Mouse (Mus musculus) intestine, embryonic 16.5 days (tissue): ENCODE measurements around the gene Comp. TPM values are rescaled to one million over a fixed set of nuclear protein-coding genes. Genes with fewer than 3 reads are reported as not detected.
A peak's percentile ranks its signal among the peaks of the same experiment; 100 is the strongest.

Experiments
- ATAC-seq: fragments of 200-750 bp; cut with Nextera tagmentation; 2 replicates; pipeline ENCODE4 v1.8.0; 2017; ENCODE audit warnings: moderate TSS enrichment, moderate library complexity
- H3K27ac ChIP-seq: fragments of 300-500 bp; sonication (generic); 2 replicates; pipeline ENCODE4 v1.5.1; 2014; ENCODE audit warnings: mild to moderate bottlenecking, low read length
- H3K27me3 ChIP-seq: fragments of 300-500 bp; sonication (generic); replicated peaks from 2 replicates; pipeline ENCODE4 v1.6.1; 2014; ENCODE audit warnings: low read length, control low read depth, mixed read lengths; ENCODE audit not compliant: control insufficient read depth, insufficient read depth
- H3K36me3 ChIP-seq: fragments of 300-500 bp; sonication (generic); 2 replicates; pipeline ENCODE4 v1.6.1; 2014; ENCODE audit warnings: low read length, control low read depth; ENCODE audit not compliant: control insufficient read depth, insufficient read depth
- H3K4me1 ChIP-seq: fragments of 300-500 bp; sonication (generic); 2 replicates; pipeline ENCODE4 v1.6.1; 2014; ENCODE audit warnings: low read length, control low read depth, mixed read lengths; ENCODE audit not compliant: control insufficient read depth, insufficient read depth
- H3K4me2 ChIP-seq: fragments of 300-500 bp; sonication (generic); 2 replicates; pipeline ENCODE4 v1.6.1; 2014; ENCODE audit warnings: low read depth, low read length, control low read depth
- H3K4me3 ChIP-seq: fragments of 300-500 bp; sonication (generic); 2 replicates; pipeline ENCODE4 v1.5.1; 2014; ENCODE audit warnings: mild to moderate bottlenecking, low read length
- H3K9ac ChIP-seq: fragments of 300-500 bp; sonication (generic); 2 replicates; pipeline ENCODE4 v1.6.1; 2014; ENCODE audit warnings: low read depth, low read length
- H3K9me3 ChIP-seq: fragments of 300-500 bp; sonication (generic); 2 replicates; pipeline ENCODE4 v1.6.1; 2016; ENCODE audit warnings: low read length, control low read depth; ENCODE audit not compliant: control insufficient read depth
- whole genome bisulfite sequencing: fragments of 180-500 bp; shearing (Covaris S2); extraction: QIAGEN DNeasy Blood & Tissue Kit; methylation state at CpG from one replicate; pipeline ENCODE4 v1.1.7; 2014; 5-methylcytosine and 5-hydroxymethylcytosine counted together
- polyA plus RNA-seq: library from polyadenylated mRNA; unstranded; fragments of >200 nt; fragmentation: Nextera tagmentation; extraction: Ambion mirVana; gene quantifications from 2 replicates; pipeline ENCODE4 v1.2.1, GENCODE M21; 2015

Gene Comp
- polyA plus RNA-seq, 1 experiment from 2014 or later: 0.39 TPM

DNA sequence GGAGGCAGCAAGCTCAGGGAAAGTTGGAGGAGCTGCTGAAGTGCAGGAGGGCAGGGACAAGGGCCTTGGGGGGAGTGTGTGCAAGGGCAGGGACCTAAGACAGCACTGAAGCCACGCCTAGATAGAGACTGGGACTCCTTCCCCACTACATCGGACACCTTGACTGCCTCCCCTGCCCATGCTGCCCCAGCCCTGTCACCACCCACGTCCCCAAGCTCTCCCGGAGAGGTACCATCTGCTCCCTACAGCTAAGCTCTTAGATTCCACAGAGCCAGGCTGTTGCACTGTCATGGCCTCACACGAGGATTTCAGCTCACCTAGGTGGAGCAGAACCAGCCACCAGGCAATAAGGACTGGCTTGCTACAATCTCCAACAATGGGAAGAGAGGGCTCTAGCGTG lies 43.6 kb downstream of the Comp start:
- Histone ChIP-seq H3K27ac (peak overlapping the region; percentile 10; the same call in 1 of the 2 replicates), H3K9ac (no peak overlapping the region), H3K4me3 (no peak overlapping the region), H3K27me3 (no peaks in the 10 kb centered on the region), H3K9me3 (no peaks in the 10 kb centered on the region), H3K4me2 (no peak overlapping the region), H3K36me3 (no peaks in the 10 kb centered on the region), H3K4me1 (peaks cover 42% of the 10 kb centered on the region)
- WGBS: 51% methylated on average over 6 of the region's 6 CpGs
- no peak for ATAC-seq

DNA sequence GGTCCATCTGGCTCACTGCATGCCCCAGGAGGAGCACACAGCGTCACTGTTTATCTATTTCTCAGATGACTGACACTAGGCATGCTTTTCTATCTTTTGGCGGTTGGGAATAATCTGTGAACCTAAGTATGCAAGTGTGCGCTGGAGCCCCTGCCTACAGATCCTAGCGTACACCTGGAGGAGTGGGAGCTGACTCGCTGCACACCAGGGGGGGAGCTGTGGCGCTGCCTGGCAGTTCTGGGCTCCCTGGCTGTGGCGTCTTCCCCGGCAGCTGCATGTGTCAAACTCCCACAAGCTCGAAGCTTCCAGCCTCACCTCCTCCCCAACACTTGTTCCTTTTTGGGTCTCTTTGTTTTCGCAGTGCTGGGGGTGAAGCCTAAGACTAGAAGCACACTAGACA lies 44.6 kb downstream of the Comp start:
- H3K4me3 ChIP-seq: no peak overlapping the region
- WGBS: 43% methylated on average over 10 of the region's 10 CpGs
- H3K9ac ChIP-seq: no peak overlapping the region
- no peaks in the 10 kb centered on the region for H3K27me3 ChIP-seq
- no peak for ATAC-seq
- H3K9me3 ChIP-seq: no peaks in the 10 kb centered on the region
- H3K4me1 ChIP-seq: peaks cover 40% of the 10 kb centered on the region
- no peak overlapping the region for H3K27ac ChIP-seq
- H3K4me2 ChIP-seq: no peak overlapping the region
- no peaks in the 10 kb centered on the region for H3K36me3 ChIP-seq

DNA sequence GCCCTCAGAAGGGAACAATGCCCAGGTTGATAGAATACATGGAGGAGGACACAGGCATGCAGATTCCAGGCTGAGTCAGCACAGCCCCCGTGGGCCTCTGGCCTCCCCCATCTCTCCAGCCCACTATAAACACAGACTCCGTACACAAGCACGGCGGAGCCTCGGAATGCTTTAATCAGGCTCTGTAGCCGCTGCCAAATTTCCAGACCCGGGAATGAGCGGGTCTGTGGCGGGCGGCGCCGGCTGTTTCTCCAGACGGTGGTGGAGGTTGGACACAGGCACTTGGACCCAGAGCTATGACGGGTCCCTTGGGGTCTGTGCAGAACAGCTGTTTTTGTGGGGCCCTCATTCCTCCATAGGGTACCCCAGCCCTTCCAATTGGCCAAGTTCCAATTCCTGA lies 45.6 kb downstream of the Comp start:
- no peak overlapping the region for H3K4me3 ChIP-seq
- WGBS: 37% methylated on average over 14 of the region's 14 CpGs
- H3K4me1 ChIP-seq: peaks cover 40% of the 10 kb centered on the region
- no peak overlapping the region for H3K27ac ChIP-seq
- no peak overlapping the region for H3K4me2 ChIP-seq
- no peaks in the 10 kb centered on the region for H3K9me3 ChIP-seq
- no peak overlapping the region for H3K9ac ChIP-seq
- H3K27me3 ChIP-seq: no peaks in the 10 kb centered on the region
- no peaks in the 10 kb centered on the region for H3K36me3 ChIP-seq
- peak; percentile 32 for ATAC-seq

DNA sequence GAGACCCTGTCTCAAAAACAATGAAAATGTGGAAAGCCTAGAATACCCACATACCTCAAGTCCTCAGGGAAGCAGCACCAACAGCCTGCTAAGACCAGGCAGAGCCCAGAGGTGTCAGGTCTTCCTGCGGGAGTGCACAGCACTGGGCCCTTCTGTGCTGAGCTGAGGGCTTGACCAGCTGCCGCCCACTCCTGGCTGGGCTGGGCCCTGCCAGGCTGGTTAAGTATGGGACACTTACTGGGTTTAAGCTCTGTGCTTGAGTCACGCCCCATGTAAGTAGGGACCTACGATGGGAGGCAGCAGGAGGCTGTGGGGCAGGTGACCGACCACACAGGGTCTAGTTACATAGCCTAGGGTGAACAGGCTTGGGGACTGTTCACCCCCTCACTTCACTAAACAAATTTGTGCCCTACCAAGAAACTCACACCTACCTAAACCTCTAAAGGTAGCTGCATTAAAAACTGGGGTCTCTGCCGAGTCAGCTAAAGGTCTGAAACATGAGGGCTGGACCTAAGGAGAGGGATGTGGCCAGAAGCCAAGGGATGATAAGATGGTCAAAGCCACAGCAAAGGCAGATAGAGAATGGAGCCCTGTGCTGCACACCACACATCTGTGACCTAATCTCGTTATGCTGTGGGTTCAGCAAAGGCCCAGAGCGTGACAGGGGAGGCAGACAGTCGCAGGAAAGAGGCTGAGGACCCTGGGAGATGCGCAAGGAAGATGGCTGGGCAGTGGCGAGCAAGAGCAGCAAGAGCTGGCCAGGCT lies 46.7 kb downstream of the Comp start:
- Histone ChIP-seq H3K4me3 (no peak overlapping the region), H3K9ac (no peak overlapping the region), H3K36me3 (no peaks in the 10 kb centered on the region), H3K27ac (no peak overlapping the region), H3K27me3 (no peaks in the 10 kb centered on the region), H3K4me1 (peaks cover 40% of the 10 kb centered on the region), H3K4me2 (no peak overlapping the region), H3K9me3 (no peaks in the 10 kb centered on the region)
- WGBS: 86% methylated on average over 11 of the region's 11 CpGs
- ATAC-seq: no peak

DNA sequence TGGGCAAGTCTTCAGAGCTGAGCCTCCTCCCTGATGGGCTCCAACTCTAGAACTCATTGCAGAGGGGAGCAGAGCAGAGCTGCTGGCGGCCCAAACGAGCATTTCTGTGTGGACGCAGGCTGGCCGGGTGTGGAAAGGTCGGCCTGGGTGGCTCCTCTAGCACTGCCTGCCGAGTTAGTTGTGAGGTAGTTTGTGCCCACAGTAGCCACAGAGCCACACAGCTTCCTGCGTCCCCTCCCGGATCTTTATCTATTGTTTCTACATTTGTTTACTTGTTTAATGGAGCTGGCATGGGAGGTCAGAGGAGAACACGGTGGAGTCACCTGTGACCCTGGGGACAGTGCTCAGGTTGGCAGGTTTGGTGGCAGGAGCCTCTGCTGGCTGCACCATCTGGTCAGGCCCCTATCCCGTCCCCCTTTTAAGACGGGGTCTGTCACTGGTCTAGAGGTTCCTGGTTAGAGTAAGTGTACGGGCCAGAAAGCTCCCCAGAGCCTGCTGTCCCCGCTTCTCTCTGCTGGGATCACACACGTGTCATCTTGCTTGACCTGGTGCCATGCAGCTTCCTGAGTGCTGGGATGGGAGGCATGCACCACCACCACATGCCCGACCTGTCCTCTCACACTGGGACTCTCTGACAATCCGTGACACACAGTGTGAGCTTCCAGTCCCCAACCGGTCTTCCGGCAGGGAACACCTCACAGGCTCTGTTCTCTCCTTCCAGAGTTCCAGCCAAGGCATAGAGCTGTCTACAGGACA lies 48.2 kb downstream of the Comp start:
- no peak overlapping the region for H3K4me3 ChIP-seq
- H3K4me1 ChIP-seq: peaks cover 34% of the 10 kb centered on the region
- no peak overlapping the region for H3K4me2 ChIP-seq
- no peaks in the 10 kb centered on the region for H3K36me3 ChIP-seq
- no peak overlapping the region for H3K27ac ChIP-seq
- H3K9me3 ChIP-seq: no peaks in the 10 kb centered on the region
- 68% methylated on average over 18 of the region's 18 CpGs for WGBS
- no peak for ATAC-seq
- no peaks in the 10 kb centered on the region for H3K27me3 ChIP-seq
- H3K9ac ChIP-seq: no peak overlapping the region

DNA sequence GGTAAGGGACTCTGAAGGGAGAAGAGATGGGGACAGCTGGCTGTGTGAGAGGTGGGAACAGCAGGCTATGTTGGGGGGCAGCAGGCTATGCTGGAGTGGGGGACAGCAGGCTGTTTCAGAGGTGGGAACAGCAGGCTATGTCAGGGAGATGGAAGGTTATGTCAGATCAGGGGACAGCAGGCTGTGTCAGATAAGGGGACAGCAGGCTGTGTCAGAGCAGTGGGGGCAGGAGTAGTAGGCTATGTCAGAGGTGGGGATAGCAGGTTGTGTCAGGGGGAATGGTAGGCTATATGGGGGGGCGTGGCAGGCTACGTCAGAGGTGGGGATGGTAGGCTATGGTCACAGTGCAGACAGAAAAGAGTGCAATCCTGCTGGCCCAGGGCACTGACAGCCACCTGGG lies 49.4 kb downstream of the Comp start:
- no peak for ATAC-seq

DNA sequence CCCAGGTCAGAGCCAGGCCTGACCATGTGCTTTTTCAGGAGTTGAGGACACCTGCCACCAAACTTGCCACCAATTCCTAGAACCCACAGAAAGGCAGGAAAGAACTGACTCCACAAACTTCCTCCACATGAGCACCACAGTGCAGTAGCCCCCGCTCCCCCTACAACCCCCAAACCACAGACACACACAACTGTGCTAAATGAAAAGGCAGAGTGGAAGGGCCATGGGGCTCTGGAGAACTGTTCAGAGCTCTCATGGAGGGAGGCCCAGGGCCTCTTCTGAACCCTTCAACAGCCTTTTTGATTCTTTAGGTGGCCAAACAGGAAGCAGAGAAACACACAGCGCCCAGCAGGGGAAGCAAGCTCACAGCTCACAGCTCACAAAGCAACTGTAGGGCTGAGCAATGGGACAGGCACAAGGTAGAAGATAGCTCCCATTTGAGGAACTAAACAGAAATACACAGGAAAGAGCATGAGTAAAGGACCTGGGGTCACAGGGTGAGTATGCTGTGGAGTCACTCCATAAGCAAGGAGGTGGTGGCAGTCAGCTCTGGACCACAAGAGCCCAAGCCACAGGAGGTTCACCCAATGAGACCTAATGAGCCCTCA lies 53.0 kb downstream of the Comp start:
- Histone ChIP-seq H3K4me2 (no peak overlapping the region), H3K9ac (no peak overlapping the region), H3K27ac (no peak overlapping the region), H3K36me3 (no peaks in the 10 kb centered on the region), H3K27me3 (no peaks in the 10 kb centered on the region), H3K9me3 (no peaks in the 10 kb centered on the region), H3K4me3 (no peak overlapping the region), H3K4me1 (0 out of 2 replicates have a peak, but pooled peaks cover 4% of the 10 kb centered on the region)
- 88% methylated on average over 2 of the region's 2 CpGs for WGBS
- ATAC-seq: no peak

More for the DNA sequence above, 49.4 kb downstream of the Comp start:
- H3K27ac ChIP-seq: no peak overlapping the region
- no peaks in the 10 kb centered on the region for H3K27me3 ChIP-seq
- no peak overlapping the region for H3K9ac ChIP-seq
- WGBS: 85% methylated on average over 2 of the region's 2 CpGs
- H3K36me3 ChIP-seq: no peaks in the 10 kb centered on the region
- H3K9me3 ChIP-seq: no peaks in the 10 kb centered on the region
- no peak overlapping the region for H3K4me2 ChIP-seq
- H3K4me3 ChIP-seq: no peak overlapping the region
- peaks cover 22% of the 10 kb centered on the region for H3K4me1 ChIP-seq

DNA sequence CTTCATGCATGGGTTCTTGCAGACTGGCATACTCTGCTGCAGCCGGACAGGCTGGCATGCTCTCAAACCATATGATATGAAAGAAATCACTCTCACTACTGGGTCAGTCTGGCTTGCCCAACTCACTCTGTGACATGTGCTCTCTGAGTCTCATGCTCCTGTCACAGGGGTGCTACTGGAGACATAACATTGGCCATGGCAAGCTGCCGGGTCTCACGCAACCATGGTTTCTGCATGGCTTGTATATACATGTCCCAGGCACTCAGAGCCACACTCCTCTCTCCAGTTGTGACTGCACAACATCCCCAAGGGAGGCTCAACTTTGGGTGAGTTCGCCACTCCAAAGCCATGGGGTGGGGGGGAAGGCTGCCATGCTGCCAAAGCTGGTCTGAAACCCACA lies 57.9 kb downstream of the Comp start:
- Histone ChIP-seq H3K9ac (no peak overlapping the region), H3K27me3 (no peaks in the 10 kb centered on the region), H3K4me3 (no peak overlapping the region), H3K4me1 (0 out of 2 replicates have a peak, but pooled peaks cover 4% of the 10 kb centered on the region), H3K36me3 (no peaks in the 10 kb centered on the region), H3K9me3 (no peaks in the 10 kb centered on the region), H3K27ac (no peak overlapping the region), H3K4me2 (no peak overlapping the region)
- WGBS: 96% methylated on average over 4 of the region's 4 CpGs
- no peak for ATAC-seq
